Mouse (Mus musculus) heart, embryonic 14.5 days (tissue): ENCODE measurements at regions not wholly inside any gene's neighbourhood (a gene's known extent, or its start where the extent isn't known, plus 50 kb on each side); places are given as distances from the start of the nearest gene placed in this dataset.

Source experiments
- ATAC-seq: fragments of 200-750 bp; cut with Nextera tagmentation; 2 replicates; pipeline ENCODE4 v1.8.0; 2017; ENCODE audit warnings: low read depth, moderate TSS enrichment; ENCODE audit not compliant: insufficient number of reproducible peaks, insufficient read depth, low FRiP score
- H3K27ac ChIP-seq, 2 experiments: fragments of 200-500 bp in 1 of 2; fragments of 300-500 bp in 1 of 2; sonication (generic) in 1 of 2; replicated peaks in 1 of 2; 2 replicates each; pipeline ENCODE4 v1.5.1; 2012 to 2014; ENCODE audit warnings: low read depth in 2 of 2, low read length in 2 of 2, control low read depth in 1 of 2, mild to moderate bottlenecking in 1 of 2, mixed read lengths in 1 of 2; ENCODE audit not compliant: control insufficient read depth in 1 of 2, insufficient read depth in 1 of 2
- H3K27me3 ChIP-seq: fragments of 300-500 bp; sonication (generic); 2 replicates; pipeline ENCODE4 v1.6.1; 2014; ENCODE audit warnings: mild to moderate bottlenecking, low read length, control low read depth; ENCODE audit not compliant: control insufficient read depth, insufficient read depth
- H3K36me3 ChIP-seq: fragments of 300-500 bp; sonication (generic); 2 replicates; pipeline ENCODE4 v1.6.1; 2014; ENCODE audit warnings: mild to moderate bottlenecking, control low read depth, low read length, mixed read lengths; ENCODE audit not compliant: control insufficient read depth, insufficient read depth
- H3K4me1 ChIP-seq, 2 experiments: fragments of 200-500 bp in 1 of 2; fragments of 300-500 bp in 1 of 2; sonication (generic) in 1 of 2; 2 replicates each; pipeline ENCODE4 v1.6.1; 2012 to 2014; ENCODE audit warnings: low read length in 2 of 2, control low read depth in 1 of 2, mixed read lengths in 1 of 2; ENCODE audit not compliant: control insufficient read depth in 2 of 2, insufficient read depth in 2 of 2
- H3K4me2 ChIP-seq: fragments of 300-500 bp; sonication (generic); 2 replicates; pipeline ENCODE4 v1.6.1; 2014; ENCODE audit warnings: mild to moderate bottlenecking, low read length
- H3K4me3 ChIP-seq, 2 experiments: fragments of 200-500 bp in 1 of 2; fragments of 300-500 bp in 1 of 2; sonication (generic) in 1 of 2; 2 replicates each; pipeline ENCODE4 v1.5.1; 2012 to 2014; ENCODE audit warnings: low read length in 2 of 2, mild to moderate bottlenecking in 2 of 2, control low read depth in 1 of 2, low read depth in 1 of 2, moderate library complexity in 1 of 2; ENCODE audit not compliant: control insufficient read depth in 1 of 2, insufficient read depth in 1 of 2
- H3K9ac ChIP-seq: fragments of 300-500 bp; sonication (generic); 2 replicates; pipeline ENCODE4 v1.6.1; 2014; ENCODE audit warnings: mild to moderate bottlenecking, low read length
- H3K9me3 ChIP-seq: fragments of 300-500 bp; sonication (generic); 2 replicates; pipeline ENCODE4 v1.6.1; 2016; ENCODE audit warnings: low read length, control low read depth; ENCODE audit not compliant: control insufficient read depth
- WGBS: fragments of 180-500 bp; shearing (Covaris S2); extraction: QIAGEN DNeasy Blood & Tissue Kit; methylation state at CpG from one replicate; pipeline ENCODE4 v1.1.7; 2014; 5-methylcytosine and 5-hydroxymethylcytosine counted together

GRCm38 (mm10) chr14:72200307-72200706 is 291.3 kb downstream of the Gm9195 start:
- no peaks in the 10 kb centered on the region for H3K9me3 ChIP-seq
- H3K4me1 ChIP-seq, result no peaks in the 10 kb centered on the region
- H3K4me2 ChIP-seq, result no peak overlapping the region
- H3K4me3 ChIP-seq, result no peak overlapping the region
- H3K27ac ChIP-seq, result no peak overlapping the region
- no peaks in the 10 kb centered on the region for H3K27me3 ChIP-seq
- 79% methylated on average over 3 of the region's 3 CpGs for WGBS
- H3K9ac ChIP-seq, result no peak overlapping the region
- ATAC-seq, result no peak
- H3K36me3 ChIP-seq, result no peaks in the 10 kb centered on the region

- no peak overlapping the region for H3K9ac ChIP-seq
- no peaks in the 10 kb centered on the region for H3K4me1 ChIP-seq
These were observed 291.7 kb downstream of the Gm9195 start for GRCm38 (mm10) chr14:72199900-72200299.

GRCm38 (mm10) chr14:72197972-72198371 is 293.7 kb downstream of the Gm9195 start:
- H3K4me2 ChIP-seq, result no peak overlapping the region
- H3K4me1 ChIP-seq, result no peaks in the 10 kb centered on the region
- no peak overlapping the region for H3K9ac ChIP-seq
- H3K27ac ChIP-seq, result no peak overlapping the region
- ATAC-seq, result no peak
- no peaks in the 10 kb centered on the region for H3K36me3 ChIP-seq
- H3K9me3 ChIP-seq, result no peaks in the 10 kb centered on the region
- WGBS, result 20% methylated on average over 7 of the region's 7 CpGs
- no peaks in the 10 kb centered on the region for H3K27me3 ChIP-seq
- H3K4me3 ChIP-seq, result no peak overlapping the region

More at GRCm38 (mm10) chr14:72199900-72200299, 291.7 kb downstream of the Gm9195 start:
- Histone ChIP-seq H3K27me3 (no peaks in the 10 kb centered on the region), H3K4me3 (no peak overlapping the region), H3K9me3 (no peaks in the 10 kb centered on the region), H3K27ac (no peak overlapping the region), H3K4me2 (no peak overlapping the region), H3K36me3 (no peaks in the 10 kb centered on the region)
- no peak for ATAC-seq

DNA sequence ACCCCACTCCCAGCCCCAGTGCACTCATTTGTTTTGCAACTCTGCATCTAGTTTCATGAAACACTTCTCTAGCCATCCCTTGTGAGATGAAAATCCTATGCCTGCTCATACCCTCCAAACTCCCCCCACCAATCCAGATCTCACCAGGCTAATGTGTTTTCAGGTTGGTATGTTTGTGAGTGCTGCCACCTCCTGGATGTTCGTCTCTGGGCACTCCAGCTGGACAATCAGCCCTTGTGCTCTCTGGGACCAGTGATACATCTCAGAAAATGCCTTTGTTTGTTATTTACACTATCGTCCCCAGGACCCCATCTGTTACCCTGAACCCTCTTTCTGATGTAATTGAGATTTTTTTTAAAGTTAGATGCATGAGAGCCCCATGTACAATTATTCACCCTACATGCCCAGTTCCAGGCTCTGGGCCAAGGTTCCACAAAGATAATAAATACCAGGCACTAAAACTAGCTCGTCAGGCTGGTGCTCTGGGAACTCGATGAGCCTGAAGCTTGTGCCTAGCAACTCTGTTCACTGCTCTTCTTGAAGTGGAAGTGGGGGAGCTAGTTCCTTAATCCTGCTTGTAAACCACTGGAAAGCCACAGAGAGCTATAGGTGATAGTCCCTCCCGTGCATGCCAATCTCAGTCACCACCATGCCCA is 304.2 kb downstream of the Gm9195 start:
- ATAC-seq, result no peak
- H3K4me3 ChIP-seq, result no peak overlapping the region
- no peaks in the 10 kb centered on the region for H3K27me3 ChIP-seq
- no peaks in the 10 kb centered on the region for H3K9me3 ChIP-seq
- no peaks in the 10 kb centered on the region for H3K36me3 ChIP-seq
- H3K27ac ChIP-seq, result no peak overlapping the region
- 22% methylated on average over 5 of the region's 5 CpGs for WGBS
- H3K4me1 ChIP-seq, result no peaks in the 10 kb centered on the region
- H3K4me2 ChIP-seq, result no peak overlapping the region
- H3K9ac ChIP-seq, result no peak overlapping the region

DNA sequence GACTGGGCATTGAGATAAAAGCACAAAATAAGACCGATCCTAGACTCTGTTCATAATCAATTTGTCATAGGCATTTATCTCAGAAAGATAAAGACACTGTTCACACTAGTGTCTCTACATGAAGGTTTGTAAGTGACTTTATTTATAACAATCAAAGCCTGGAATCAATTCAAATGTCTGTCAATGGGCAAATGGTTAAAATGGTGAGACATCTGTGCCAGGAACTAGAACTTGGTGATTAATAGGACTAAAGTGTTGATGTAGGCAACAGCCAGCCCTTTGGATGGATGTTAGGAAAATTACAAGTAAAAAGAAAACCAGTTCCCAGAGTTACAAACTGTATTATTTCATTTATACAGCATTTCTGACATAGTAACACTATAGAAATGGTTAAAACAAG is 315.9 kb downstream of the Gm9195 start:
- Histone ChIP-seq H3K4me2 (no peak overlapping the region), H3K9ac (no peak overlapping the region), H3K9me3 (no peaks in the 10 kb centered on the region), H3K27me3 (no peaks in the 10 kb centered on the region), H3K4me3 (no peak overlapping the region), H3K4me1 (peaks cover 0 to 4% of the 10 kb centered on the region in 2 experiments; a peak in 1 of 4 replicates), H3K36me3 (no peaks in the 10 kb centered on the region), H3K27ac (no peak overlapping the region)
- no peak for ATAC-seq
- 68% methylated on average over 1 of the region's 1 CpGs for WGBS

- ATAC-seq, result no peak
- Histone ChIP-seq H3K27ac (no peak overlapping the region), H3K4me3 (no peak overlapping the region), H3K4me2 (no peak overlapping the region), H3K4me1 (peaks cover 0 to 4% of the 10 kb centered on the region in 2 experiments; a peak in 1 of 4 replicates), H3K9me3 (no peaks in the 10 kb centered on the region), H3K27me3 (no peaks in the 10 kb centered on the region), H3K36me3 (no peaks in the 10 kb centered on the region), H3K9ac (no peak overlapping the region)
- 67% methylated on average over 20 of the region's 20 CpGs for WGBS
These were observed 318.9 kb downstream of the Gm9195 start for GRCm38 (mm10) chr14:72172549-72173405.

DNA sequence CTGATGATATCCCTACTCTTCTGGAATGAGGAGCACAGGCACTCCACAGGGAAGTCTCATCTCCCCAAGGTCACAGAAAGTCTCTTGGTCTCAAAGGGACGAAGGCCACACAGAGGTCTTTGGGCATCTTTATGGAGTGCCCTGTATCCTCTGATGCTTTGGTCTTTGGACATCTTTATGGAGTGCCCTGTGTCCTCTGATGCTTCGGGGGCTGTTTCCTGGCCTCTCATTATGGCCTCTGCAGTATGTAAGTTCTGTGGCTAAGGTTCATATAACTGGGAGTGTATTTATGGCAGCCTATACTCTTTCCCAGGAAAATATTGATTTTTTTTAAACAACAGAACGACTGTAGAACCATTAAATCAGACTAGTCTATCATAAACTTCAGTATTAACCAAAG is 319.9 kb downstream of the Gm9195 start:
- 66% methylated on average over 3 of the region's 3 CpGs for whole genome bisulfite sequencing
- H3K36me3 ChIP-seq, result no peaks in the 10 kb centered on the region
- no peak for ATAC-seq
- H3K9ac ChIP-seq, result no peak overlapping the region
- H3K27ac ChIP-seq, result no peak overlapping the region
- no peaks in the 10 kb centered on the region for H3K9me3 ChIP-seq
- no peak overlapping the region for H3K4me2 ChIP-seq
- no peak overlapping the region for H3K4me3 ChIP-seq
- H3K27me3 ChIP-seq, result no peaks in the 10 kb centered on the region
- H3K4me1 ChIP-seq, result peaks cover 0 to 4% of the 10 kb centered on the region in 2 experiments; a peak in 1 of 4 replicates
